Mouse (Mus musculus) bone marrow, adult 2 months (tissue): ENCODE measurements around the gene Ptprs.

ENCODE experiments used
- CTCF ChIP-seq: fragments of 200-500 bp; IDR thresholded peaks from 2 replicates; pipeline ENCODE4 v1.5.1; 2011; ENCODE audit warnings: low read length, control low read depth; ENCODE audit not compliant: control insufficient read depth, insufficient read depth
- POLR2A ChIP-seq: fragments of 200-500 bp; IDR thresholded peaks from 2 replicates; pipeline ENCODE4 v1.6.1; 2011; ENCODE audit warnings: low read depth, mild to moderate bottlenecking, control low read depth, low read length, borderline replicate concordance; ENCODE audit not compliant: control insufficient read depth

DNA sequence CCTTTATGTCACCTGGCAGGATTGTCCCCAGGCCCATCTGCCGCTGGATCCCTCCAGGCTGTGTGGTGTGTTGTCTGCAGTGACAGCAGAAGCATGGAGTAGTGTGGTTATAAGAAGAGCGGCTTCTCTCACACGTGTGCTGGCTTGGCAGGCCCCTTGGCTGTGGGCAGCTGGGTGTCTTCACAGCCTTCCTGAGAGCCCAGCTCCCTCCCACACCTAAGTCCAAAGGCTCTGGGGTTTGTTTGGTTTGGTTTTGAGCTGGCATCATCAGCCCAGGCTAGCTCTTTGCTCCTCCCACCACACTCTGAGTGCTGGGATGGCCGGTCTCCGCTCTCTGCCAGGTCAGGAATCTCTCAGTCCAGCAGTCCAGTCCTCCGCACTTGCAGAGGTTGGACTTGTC lies 83.0 kb downstream of the Ptprs start:
- TF ChIP-seq CTCF (no peak), POLR2A (no peak)
